Mouse (Mus musculus): Measurements from ENCODE around the gene Babam2. TPM values are rescaled to one million over a fixed set of nuclear protein-coding genes. Genes with fewer than 3 reads are reported as not detected.

The Babam2 gene
- total and polyA plus RNA-seq, 2 experiments from 2014 or later = 39.1 to 51.3 TPM

DNA sequence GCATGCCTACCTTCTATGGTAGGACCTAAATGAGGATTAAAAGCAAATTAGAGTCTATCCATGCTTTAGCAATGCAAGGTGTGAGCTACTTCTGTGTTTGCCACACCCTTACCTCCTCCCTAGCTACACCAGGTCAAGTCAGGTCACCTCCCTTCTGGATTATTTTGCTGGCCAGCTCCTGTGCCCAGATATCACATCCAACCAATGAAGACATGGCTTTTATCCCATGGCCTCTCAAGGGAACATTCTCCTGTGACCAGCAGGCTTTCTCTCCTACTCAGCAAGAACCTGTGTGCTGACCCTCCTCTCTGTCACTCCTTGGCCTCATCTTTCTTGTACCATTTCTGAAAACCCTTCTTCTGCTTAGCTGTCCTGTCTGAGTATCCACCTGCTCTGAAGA is 336.1 kb downstream of the Babam2 start:
- peaks cover 15% of the 10 kb centered on the region; the same call in 1 of the 2 replicates for H3K4me1 ChIP-seq (ENCODE audit: control insufficient read depth, insufficient read depth)
- H3K27me3 ChIP-seq (ENCODE audit: control insufficient read depth, insufficient read depth, low read length) = no peaks in the 10 kb centered on the region
- TF ChIP-seq CTCF (IDR thresholded peaks at IDR 0.05; ENCODE audit: low read depth) = no peak
- TF ChIP-seq EP300 (IDR thresholded peaks at IDR 0.05; ENCODE audit: low read depth) = no peak
- ATAC-seq (ENCODE audit: insufficient read depth, low read depth) (no peak), DNase-seq (ENCODE audit: low spot score) (no peak)
- no peaks in the 10 kb centered on the region for H3K36me3 ChIP-seq (replicated peaks; ENCODE audit: control insufficient read depth, insufficient read depth, low read length)
- H3K4me2 ChIP-seq (ENCODE audit: low read depth, low read length) = no peak overlapping the region
- H3K9me3 ChIP-seq (replicated peaks; ENCODE audit: control insufficient read depth, low read length) = no peaks in the 10 kb centered on the region
- H3K9ac ChIP-seq (replicated peaks; ENCODE audit: low read depth, low read length) = no peak overlapping the region
- H3K27ac ChIP-seq (ENCODE audit: low read depth) = no peak overlapping the region
- no peak overlapping the region for H3K4me3 ChIP-seq (ENCODE audit: low read depth, low read length)

DNA sequence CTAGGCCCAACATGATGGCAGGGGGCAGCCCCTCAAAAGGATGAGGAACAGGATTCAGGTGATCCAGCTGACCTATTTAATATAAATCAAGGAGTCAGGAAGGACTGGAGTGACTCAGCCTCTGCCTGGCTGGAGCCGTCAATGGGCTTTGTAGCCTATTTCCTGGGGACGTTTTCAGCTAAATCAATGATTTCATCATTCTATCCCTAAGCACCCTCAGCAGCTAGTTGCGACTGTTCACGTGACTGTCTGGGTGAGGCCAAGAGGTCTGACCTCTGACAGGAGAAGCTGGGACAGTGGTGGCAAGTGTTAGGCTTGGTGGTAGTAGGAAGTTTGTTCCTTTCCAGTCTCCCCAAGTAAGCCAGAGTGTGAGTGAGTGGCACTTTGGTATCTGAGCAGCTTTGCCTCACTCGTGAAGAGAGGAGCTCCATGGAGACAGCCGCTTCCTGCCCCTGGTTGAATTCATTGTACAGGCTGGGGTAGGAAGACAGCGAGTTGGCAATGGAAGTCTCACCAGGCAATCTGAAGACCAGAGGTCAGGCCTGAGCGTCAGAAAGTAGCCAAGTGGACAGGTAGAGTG is 337.1 kb downstream of the Babam2 start:
- 84% methylated on average over 8 of the region's 8 CpGs for WGBS
- Histone ChIP-seq H3K9ac (replicated peaks; ENCODE audit: low read depth, low read length) (no peak overlapping the region), H3K9me3 (replicated peaks; ENCODE audit: control insufficient read depth, low read length) (no peaks in the 10 kb centered on the region), H3K27ac (ENCODE audit: low read depth) (no peak overlapping the region), H3K27me3 (ENCODE audit: control insufficient read depth, insufficient read depth, low read length) (no peaks in the 10 kb centered on the region), H3K4me1 (ENCODE audit: control insufficient read depth, insufficient read depth) (peaks cover 15% of the 10 kb centered on the region; the same call in 1 of the 2 replicates), H3K36me3 (replicated peaks; ENCODE audit: control insufficient read depth, insufficient read depth, low read length) (no peaks in the 10 kb centered on the region), H3K4me3 (ENCODE audit: low read depth, low read length) (no peak overlapping the region), H3K4me2 (ENCODE audit: low read depth, low read length) (no peak overlapping the region)
- no peak for TF ChIP-seq EP300 (IDR thresholded peaks at IDR 0.05; ENCODE audit: low read depth)
- no peak for TF ChIP-seq CTCF (IDR thresholded peaks at IDR 0.05; ENCODE audit: low read depth)
- no peak for DNase-seq (ENCODE audit: low spot score)
- ATAC-seq (ENCODE audit: insufficient read depth, low read depth) = no peak

DNA sequence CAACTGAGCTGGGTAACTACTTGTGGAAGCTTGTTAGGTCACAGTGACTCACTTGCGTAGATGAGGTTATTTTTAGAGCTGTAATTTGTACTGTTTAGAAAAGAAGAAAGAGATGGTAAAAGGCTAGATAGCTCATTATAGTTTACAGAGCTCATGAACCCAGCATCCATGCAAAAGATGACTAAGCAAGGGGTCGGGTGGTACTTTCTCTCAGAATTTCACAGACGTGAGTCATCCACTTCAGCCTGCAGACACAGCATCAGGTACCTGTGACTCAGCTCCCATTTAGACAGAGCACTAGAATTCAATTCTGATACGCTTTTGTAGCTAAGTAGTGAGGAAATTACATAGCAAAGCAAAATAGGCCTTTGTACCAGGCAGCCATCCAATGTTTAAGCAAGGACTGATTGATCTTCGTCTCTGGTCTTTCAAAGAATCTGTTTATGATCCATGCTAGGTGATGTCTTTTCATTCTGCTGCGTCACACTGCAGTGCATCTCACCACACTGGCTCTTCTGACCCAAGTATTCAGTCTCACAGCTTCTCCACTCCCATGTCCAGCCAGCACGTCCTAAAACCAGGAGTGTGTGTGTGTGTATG is 338.3 kb downstream of the Babam2 start:
- H3K4me1 ChIP-seq (ENCODE audit: control insufficient read depth, insufficient read depth) = peaks cover 15% of the 10 kb centered on the region; the same call in 1 of the 2 replicates
- no peaks in the 10 kb centered on the region for H3K36me3 ChIP-seq (replicated peaks; ENCODE audit: control insufficient read depth, insufficient read depth, low read length)
- H3K27me3 ChIP-seq (ENCODE audit: control insufficient read depth, insufficient read depth, low read length) = no peaks in the 10 kb centered on the region
- H3K4me2 ChIP-seq (ENCODE audit: low read depth, low read length) = no peak overlapping the region
- no peak overlapping the region for H3K27ac ChIP-seq (ENCODE audit: low read depth)
- ATAC-seq (ENCODE audit: insufficient read depth, low read depth) = no peak
- H3K9ac ChIP-seq (replicated peaks; ENCODE audit: low read depth, low read length) = no peak overlapping the region
- 48% methylated on average over 7 of the region's 7 CpGs for WGBS
- peak; percentile 33 for DNase-seq (ENCODE audit: low spot score)
- H3K4me3 ChIP-seq (ENCODE audit: low read depth, low read length) = no peak overlapping the region
- no peaks in the 10 kb centered on the region for H3K9me3 ChIP-seq (replicated peaks; ENCODE audit: control insufficient read depth, low read length)
- TF ChIP-seq EP300 (IDR thresholded peaks at IDR 0.05; ENCODE audit: low read depth) (no peak), CTCF (IDR thresholded peaks at IDR 0.05; ENCODE audit: low read depth) (no peak)

DNA sequence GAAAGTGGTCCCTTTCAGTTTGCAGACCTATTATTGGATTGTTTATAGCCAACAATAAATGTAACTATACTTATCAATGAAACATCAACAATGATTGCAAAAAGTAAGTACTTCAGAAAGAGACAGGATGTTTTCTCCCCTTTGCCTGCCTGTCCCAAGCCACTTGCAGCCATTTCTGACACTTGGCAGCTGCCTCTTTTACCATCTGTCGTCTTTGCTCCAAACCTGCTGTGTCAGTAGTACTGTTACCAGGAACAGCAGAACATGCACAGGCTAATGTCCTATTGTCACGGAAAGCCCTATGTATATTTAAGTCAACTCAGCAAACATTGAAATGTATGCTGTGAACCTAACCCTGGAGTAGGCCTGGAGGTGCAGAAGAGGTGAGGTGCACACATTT is 339.4 kb downstream of the Babam2 start:
- H3K4me3 ChIP-seq (ENCODE audit: low read depth, low read length) = no peak overlapping the region
- 66% methylated on average over 2 of the region's 2 CpGs for WGBS
- H3K27me3 ChIP-seq (ENCODE audit: control insufficient read depth, insufficient read depth, low read length) = no peaks in the 10 kb centered on the region
- no peak overlapping the region for H3K27ac ChIP-seq (ENCODE audit: low read depth)
- ATAC-seq (ENCODE audit: insufficient read depth, low read depth) = no peak
- H3K9ac ChIP-seq (replicated peaks; ENCODE audit: low read depth, low read length) = no peak overlapping the region
- DNase-seq (ENCODE audit: low spot score) = no peak
- H3K4me2 ChIP-seq (ENCODE audit: low read depth, low read length) = no peak overlapping the region
- no peaks in the 10 kb centered on the region for H3K36me3 ChIP-seq (replicated peaks; ENCODE audit: control insufficient read depth, insufficient read depth, low read length)
- H3K4me1 ChIP-seq (ENCODE audit: control insufficient read depth, insufficient read depth) = peaks cover 15% of the 10 kb centered on the region; the same call in 1 of the 2 replicates
- no peaks in the 10 kb centered on the region for H3K9me3 ChIP-seq (replicated peaks; ENCODE audit: control insufficient read depth, low read length)
- no peak for TF ChIP-seq EP300 (IDR thresholded peaks at IDR 0.05; ENCODE audit: low read depth)
- TF ChIP-seq CTCF (IDR thresholded peaks at IDR 0.05; ENCODE audit: low read depth) = no peak

DNA sequence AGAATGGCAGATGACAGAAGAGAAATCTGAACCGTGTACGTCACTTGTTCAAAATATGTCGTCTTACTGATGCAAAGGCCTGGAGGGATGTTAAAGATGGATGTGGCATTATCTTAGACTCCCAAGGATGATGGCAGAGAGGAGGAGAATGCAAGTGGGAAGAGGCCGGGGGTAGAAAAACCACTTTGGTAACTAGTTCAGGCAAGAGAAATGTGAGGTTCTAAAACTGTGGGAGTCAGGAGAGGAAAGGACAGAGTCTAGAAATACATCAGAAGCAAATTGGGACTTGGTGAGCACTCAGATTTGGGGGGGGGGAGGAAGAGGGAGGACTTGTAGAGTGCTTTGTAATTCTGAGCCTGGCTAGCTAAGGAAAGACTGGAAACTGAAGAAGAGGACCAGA is 340.1 kb downstream of the Babam2 start:
- no peak for DNase-seq (ENCODE audit: low spot score)
- Histone ChIP-seq H3K27me3 (ENCODE audit: control insufficient read depth, insufficient read depth, low read length) (no peaks in the 10 kb centered on the region), H3K4me2 (ENCODE audit: low read depth, low read length) (no peak overlapping the region), H3K9ac (replicated peaks; ENCODE audit: low read depth, low read length) (no peak overlapping the region), H3K4me3 (ENCODE audit: low read depth, low read length) (no peak overlapping the region), H3K36me3 (replicated peaks; ENCODE audit: control insufficient read depth, insufficient read depth, low read length) (no peaks in the 10 kb centered on the region), H3K9me3 (replicated peaks; ENCODE audit: control insufficient read depth, low read length) (no peaks in the 10 kb centered on the region), H3K27ac (ENCODE audit: low read depth) (no peak overlapping the region), H3K4me1 (ENCODE audit: control insufficient read depth, insufficient read depth) (peaks cover 13% of the 10 kb centered on the region; the same call in 1 of the 2 replicates)
- TF ChIP-seq EP300 (IDR thresholded peaks at IDR 0.05; ENCODE audit: low read depth) (no peak), CTCF (IDR thresholded peaks at IDR 0.05; ENCODE audit: low read depth) (no peak)
- ATAC-seq (ENCODE audit: insufficient read depth, low read depth) = no peak
- WGBS = 89% methylated on average over 4 of the region's 4 CpGs

DNA sequence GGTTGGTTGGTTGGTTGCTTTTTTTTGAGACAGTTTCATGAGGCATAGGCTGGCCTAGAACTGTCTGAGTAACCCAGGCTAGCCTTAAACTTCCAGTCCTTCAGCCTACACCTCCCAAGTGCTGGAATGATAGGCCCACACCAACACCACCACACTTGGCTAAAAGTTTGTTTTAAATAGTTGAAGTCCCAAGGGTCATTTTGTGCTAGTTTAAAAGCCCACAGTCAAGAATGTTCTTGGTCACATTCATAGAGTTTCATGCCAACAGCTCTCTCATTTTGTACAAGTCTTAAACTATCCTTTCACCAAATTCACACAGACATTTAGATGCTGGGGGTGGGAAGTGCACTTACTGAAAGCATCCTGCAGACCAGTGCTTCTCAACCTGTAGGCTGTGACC is 341.5 kb downstream of the Babam2 start:
- Histone ChIP-seq H3K4me3 (ENCODE audit: low read depth, low read length) (no peak overlapping the region), H3K27ac (ENCODE audit: low read depth) (no peak overlapping the region), H3K9ac (replicated peaks; ENCODE audit: low read depth, low read length) (no peak overlapping the region), H3K36me3 (replicated peaks; ENCODE audit: control insufficient read depth, insufficient read depth, low read length) (no peaks in the 10 kb centered on the region), H3K27me3 (ENCODE audit: control insufficient read depth, insufficient read depth, low read length) (no peaks in the 10 kb centered on the region), H3K4me1 (ENCODE audit: control insufficient read depth, insufficient read depth) (no peaks in the 10 kb centered on the region), H3K4me2 (ENCODE audit: low read depth, low read length) (no peak overlapping the region), H3K9me3 (replicated peaks; ENCODE audit: control insufficient read depth, low read length) (no peaks in the 10 kb centered on the region)
- DNase-seq (ENCODE audit: low spot score) = no peak
- TF ChIP-seq CTCF (IDR thresholded peaks at IDR 0.05; ENCODE audit: low read depth) (no peak), EP300 (IDR thresholded peaks at IDR 0.05; ENCODE audit: low read depth) (no peak)
- no peak for ATAC-seq (ENCODE audit: insufficient read depth, low read depth)
